Mouse (Mus musculus) midbrain, embryonic 16.5 days (tissue): ENCODE results near the gene Pcyt1b. TPM values are rescaled to one million over a fixed set of nuclear protein-coding genes. Genes with fewer than 3 reads are reported as not detected.

Experiments
- ATAC-seq: fragments of 200-750 bp; cut with Nextera tagmentation; 2 replicates; pipeline ENCODE4 v1.8.0; 2017; ENCODE audit warnings: moderate TSS enrichment
- H3K27ac ChIP-seq: fragments of 300-500 bp; sonication (generic); 2 replicates; pipeline ENCODE4 v1.5.1; 2014; ENCODE audit warnings: mild to moderate bottlenecking, low read length, mixed read lengths
- H3K27me3 ChIP-seq: fragments of 300-500 bp; sonication (generic); 2 replicates; pipeline ENCODE4 v1.6.1; 2014; ENCODE audit warnings: low read depth, low read length, mixed read lengths; ENCODE audit not compliant: control insufficient read depth, insufficient read depth
- H3K36me3 ChIP-seq: fragments of 300-500 bp; sonication (generic); 2 replicates; pipeline ENCODE4 v1.6.1; 2014; ENCODE audit warnings: mild to moderate bottlenecking, low read length, moderate library complexity, mixed read lengths; ENCODE audit not compliant: control insufficient read depth, insufficient read depth
- H3K4me1 ChIP-seq: fragments of 300-500 bp; sonication (generic); 2 replicates; pipeline ENCODE4 v1.6.1; 2014; ENCODE audit warnings: mild to moderate bottlenecking, low read length, mixed read lengths; ENCODE audit not compliant: control insufficient read depth, insufficient read depth
- H3K4me2 ChIP-seq: fragments of 300-500 bp; sonication (generic); 2 replicates; pipeline ENCODE4 v1.6.1; 2014; ENCODE audit warnings: mild to moderate bottlenecking, low read length, mixed read lengths
- H3K4me3 ChIP-seq: fragments of 300-500 bp; sonication (generic); 2 replicates; pipeline ENCODE4 v1.5.1; 2014; ENCODE audit warnings: low read depth, mild to moderate bottlenecking, low read length, moderate library complexity, mixed read lengths
- H3K9ac ChIP-seq: fragments of 300-500 bp; sonication (generic); 2 replicates; pipeline ENCODE4 v1.6.1; 2014; ENCODE audit warnings: low read depth, low read length, mixed read lengths
- H3K9me3 ChIP-seq: fragments of 300-500 bp; sonication (generic); replicated peaks from 2 replicates; pipeline ENCODE4 v1.6.1; 2014; ENCODE audit warnings: mild to moderate bottlenecking, low read length, mixed read lengths; ENCODE audit not compliant: control insufficient read depth, poor library complexity, severe bottlenecking
- WGBS: fragments of 180-500 bp; shearing (Covaris S2); extraction: QIAGEN DNeasy Blood & Tissue Kit; methylation state at CpG from one replicate; pipeline ENCODE4 v1.1.7; 2014; 5-methylcytosine and 5-hydroxymethylcytosine counted together
- polyA plus RNA-seq: library from polyadenylated mRNA; unstranded; fragments of >200 nt; fragmentation: Nextera tagmentation; extraction: Ambion mirVana; gene quantifications from 2 replicates; pipeline ENCODE4 v1.2.1, GENCODE M21; 2015

Gene Pcyt1b
- polyA plus RNA-seq, 1 experiment from 2014 or later: 26.2 TPM

GRCm38 (mm10) chrX:93663919-93664586 lies 9.4 kb downstream of the Pcyt1b start:
- H3K27me3 ChIP-seq: no peaks in the 10 kb centered on the region
- ATAC-seq: no peak
- no peak overlapping the region for H3K9ac ChIP-seq
- no peak overlapping the region for H3K4me3 ChIP-seq
- no peaks in the 10 kb centered on the region for H3K9me3 ChIP-seq
- no peak overlapping the region for H3K27ac ChIP-seq
- WGBS: 93% methylated on average over 5 of the region's 5 CpGs
- H3K4me1 ChIP-seq: no peaks in the 10 kb centered on the region
- H3K36me3 ChIP-seq: no peaks in the 10 kb centered on the region
- no peak overlapping the region for H3K4me2 ChIP-seq

GRCm38 (mm10) chrX:93664787-93665186 lies 10.1 kb downstream of the Pcyt1b start:
- no peak for ATAC-seq
- no peaks in the 10 kb centered on the region for H3K36me3 ChIP-seq
- 86% methylated on average over 4 of the region's 4 CpGs for WGBS
- no peak overlapping the region for H3K27ac ChIP-seq
- no peaks in the 10 kb centered on the region for H3K4me1 ChIP-seq
- H3K4me2 ChIP-seq: no peak overlapping the region
- no peaks in the 10 kb centered on the region for H3K9me3 ChIP-seq
- H3K9ac ChIP-seq: no peak overlapping the region
- H3K4me3 ChIP-seq: no peak overlapping the region
- H3K27me3 ChIP-seq: no peaks in the 10 kb centered on the region

- Histone ChIP-seq H3K4me1 (peaks cover 9% of the 10 kb centered on the region), H3K27me3 (no peaks in the 10 kb centered on the region), H3K36me3 (no peaks in the 10 kb centered on the region), H3K9me3 (no peaks in the 10 kb centered on the region), H3K4me3 (peak overlapping the region; percentile 41), H3K9ac (0 out of 2 replicates have a peak overlapping the region, but pooled peaks have one; percentile 71), H3K27ac (peak overlapping the region; percentile 94), H3K4me2 (peak overlapping the region; percentile 54)
- ATAC-seq: peak; percentile 40
- 42% methylated on average over 3 of the region's 3 CpGs for WGBS
Measured at GRCm38 (mm10) chrX:93674432-93674831, 19.8 kb downstream of the Pcyt1b start.

GRCm38 (mm10) chrX:93674836-93675795 lies 20.5 kb downstream of the Pcyt1b start:
- WGBS: 17% methylated on average over 19 of the region's 19 CpGs
- H3K9ac ChIP-seq: peak overlapping the region; percentile 71
- no peaks in the 10 kb centered on the region for H3K27me3 ChIP-seq
- no peaks in the 10 kb centered on the region for H3K9me3 ChIP-seq
- H3K4me1 ChIP-seq: peaks cover 9% of the 10 kb centered on the region
- H3K4me3 ChIP-seq: peak overlapping the region; percentile 41
- peak overlapping the region; percentile 94 for H3K27ac ChIP-seq
- ATAC-seq: peak; percentile 100
- no peaks in the 10 kb centered on the region for H3K36me3 ChIP-seq
- peak overlapping the region; percentile 54 for H3K4me2 ChIP-seq

GRCm38 (mm10) chrX:93676228-93676627 lies 21.6 kb downstream of the Pcyt1b start:
- 45% methylated on average over 2 of the region's 2 CpGs for WGBS
- H3K4me2 ChIP-seq: peak overlapping the region; percentile 54
- peak overlapping the region; percentile 94 for H3K27ac ChIP-seq
- ATAC-seq: no peak
- H3K27me3 ChIP-seq: no peaks in the 10 kb centered on the region
- H3K9ac ChIP-seq: peak overlapping the region; percentile 71; the same call in 1 of the 2 replicates
- H3K36me3 ChIP-seq: no peaks in the 10 kb centered on the region
- H3K4me1 ChIP-seq: peaks cover 9% of the 10 kb centered on the region
- peak overlapping the region; percentile 41 for H3K4me3 ChIP-seq
- no peaks in the 10 kb centered on the region for H3K9me3 ChIP-seq

- Histone ChIP-seq H3K4me2 (no peak overlapping the region), H3K4me3 (no peak overlapping the region), H3K27ac (no peak overlapping the region), H3K27me3 (no peaks in the 10 kb centered on the region; the same call in 1 of the 2 replicates), H3K4me1 (no peaks in the 10 kb centered on the region), H3K9ac (no peak overlapping the region), H3K9me3 (no peaks in the 10 kb centered on the region), H3K36me3 (no peaks in the 10 kb centered on the region)
- no peak for ATAC-seq
- 86% methylated on average over 6 of the region's 6 CpGs for WGBS
Measured at GRCm38 (mm10) chrX:93689287-93689686, 34.6 kb downstream of the Pcyt1b start.

GRCm38 (mm10) chrX:93690672-93691071 lies 36.0 kb downstream of the Pcyt1b start:
- no peaks in the 10 kb centered on the region for H3K9me3 ChIP-seq
- WGBS: 91% methylated on average over 8 of the region's 8 CpGs
- H3K4me2 ChIP-seq: no peak overlapping the region
- no peaks in the 10 kb centered on the region for H3K4me1 ChIP-seq
- ATAC-seq: no peak
- no peak overlapping the region for H3K27ac ChIP-seq
- no peak overlapping the region for H3K9ac ChIP-seq
- no peaks in the 10 kb centered on the region for H3K36me3 ChIP-seq
- H3K4me3 ChIP-seq: no peak overlapping the region
- no peaks in the 10 kb centered on the region; the same call in 1 of the 2 replicates for H3K27me3 ChIP-seq

GRCm38 (mm10) chrX:93697596-93697995 lies 42.9 kb downstream of the Pcyt1b start:
- H3K36me3 ChIP-seq: no peaks in the 10 kb centered on the region
- no peak for ATAC-seq

More at GRCm38 (mm10) chrX:93697596-93697995, 42.9 kb downstream of the Pcyt1b start:
- H3K4me1 ChIP-seq: no peaks in the 10 kb centered on the region
- WGBS: 87% methylated on average over 1 of the region's 1 CpGs
- H3K4me2 ChIP-seq: no peak overlapping the region
- H3K9ac ChIP-seq: no peak overlapping the region
- no peak overlapping the region for H3K4me3 ChIP-seq
- no peaks in the 10 kb centered on the region for H3K27me3 ChIP-seq
- no peak overlapping the region for H3K27ac ChIP-seq
- H3K9me3 ChIP-seq: no peaks in the 10 kb centered on the region
